In the genomic region with DNA sequence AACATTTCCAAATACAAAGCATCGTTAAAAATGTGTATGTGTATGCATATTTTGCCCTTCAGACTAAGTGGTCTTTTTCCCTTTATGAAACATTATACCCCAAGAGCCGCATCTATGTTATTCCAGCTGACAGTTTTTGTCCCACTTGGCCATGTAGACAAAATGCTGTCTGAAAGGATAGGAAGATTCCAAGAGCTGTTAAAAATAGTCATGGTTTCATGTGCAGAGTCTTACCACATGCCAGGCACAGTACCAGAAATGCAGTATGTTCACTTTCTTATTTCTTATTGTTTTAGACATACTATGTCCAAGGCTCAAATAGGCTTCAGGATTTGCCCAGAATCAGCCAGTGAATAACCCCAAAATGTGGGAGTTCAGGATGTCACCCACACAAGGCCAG, we compare ENCODE assay signal across 17 mouse cellular contexts. TPM values are rescaled to one million over a fixed set of nuclear protein-coding genes. Genes with fewer than 3 reads are reported as not detected.
"Had no signal": no experiment of that assay in that cellular context is flagged by ENCODE, and none has a peak within 500 bp of the region (broad histone marks: within the 10 kb centered on the region; RNA-seq: fewer than 3 reads in every experiment).

No protein-coding gene starts in this region.

- DNase-seq: retina, postnatal 1 day; right cerebral cortex, adult 18-20 months; right cerebral cortex, postnatal 14 days; right cerebral cortex, postnatal 25 days; right cerebral cortex, postnatal 4 days; spleen, adult 18-20 months; thymus, adult 18-20 months; thymus, adult 2 months; thymus, postnatal 14 days; thymus, postnatal 25 days; thymus, postnatal 36 days; thymus, postnatal 4 days had no signal

- H3K9ac ChIP-seq: neural tube, embryonic 13.5 days; neural tube, embryonic 15.5 days; stomach, embryonic 15.5 days had no signal

- H3K27ac ChIP-seq: neural tube, embryonic 13.5 days; neural tube, embryonic 15.5 days; stomach, embryonic 15.5 days; stomach, postnatal 0 days had no signal

- H3K9me3 ChIP-seq: neural tube, embryonic 15.5 days had no signal

- H3K4me2 ChIP-seq: neural tube, embryonic 13.5 days; neural tube, embryonic 15.5 days; stomach, embryonic 15.5 days had no signal

- H3K27me3 ChIP-seq: neural tube, embryonic 13.5 days; neural tube, embryonic 15.5 days; stomach, embryonic 15.5 days had no signal

- H3K4me3 ChIP-seq: neural tube, embryonic 13.5 days; neural tube, embryonic 15.5 days; stomach, embryonic 15.5 days had no signal

- H3K36me3 ChIP-seq: neural tube, embryonic 15.5 days; stomach, embryonic 15.5 days had no signal

- H3K4me1 ChIP-seq: stomach, embryonic 15.5 days had no signal

RNA-seq across cellular contexts. Expression of a gene that starts 24.1 kb away (rescaled TPM):
- total RNA-seq: neutrophil, adult 5-6 weeks had no signal
